Mouse (Mus musculus): ENCODE data around the gene Dgka. TPM values are rescaled to one million over a fixed set of nuclear protein-coding genes. Genes with fewer than 3 reads are reported as not detected.
A peak's percentile ranks its signal among the peaks of the same experiment; 100 is the strongest.

Gene Dgka
- polyA plus RNA-seq, 1 experiment = 24.5 TPM

DNA sequence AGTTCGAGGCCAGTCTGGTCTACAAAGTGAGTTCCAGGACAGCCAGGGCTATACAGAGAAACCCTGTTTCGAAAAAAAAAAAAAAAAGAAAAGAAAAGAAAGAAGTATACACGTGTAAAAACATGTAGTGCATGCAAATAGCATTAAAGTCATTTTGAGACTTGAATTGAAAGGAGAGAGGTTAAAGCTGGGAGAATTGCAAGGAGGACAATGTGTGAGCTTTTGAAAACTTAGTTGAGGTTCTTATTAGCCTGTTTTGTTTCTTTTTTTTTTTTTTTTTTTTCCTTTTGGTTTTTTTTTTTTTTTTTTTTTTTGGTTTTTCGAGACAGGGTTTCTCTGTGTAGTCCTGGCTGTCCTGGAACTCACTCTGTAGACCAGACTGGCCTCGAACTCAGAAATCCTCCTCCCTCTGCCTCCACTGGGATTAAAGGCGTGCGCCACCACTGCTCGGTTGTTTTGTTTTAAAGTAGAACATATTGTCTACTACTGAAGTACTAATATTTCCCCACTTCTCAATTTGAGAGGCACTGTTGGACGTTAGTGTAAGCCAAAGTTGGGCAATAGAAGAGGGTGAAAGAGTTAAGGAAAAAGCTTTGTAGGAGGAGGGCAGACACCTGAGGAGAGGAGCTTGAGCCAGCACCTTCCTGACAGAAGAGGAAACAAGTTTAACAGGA, 2.5 kb upstream of the Dgka start:
- 48% methylated on average over 9 of the region's 9 CpGs for WGBS
- peak overlapping the region; percentile 92 for H3K27ac ChIP-seq (ENCODE audit: insufficient read depth, low read depth, low read length)
- no peak for DNase-seq
- peaks cover 11% of the 10 kb centered on the region; the same call in 1 of the 2 replicates for H3K4me1 ChIP-seq (ENCODE audit: control insufficient read depth, insufficient read depth, low read length)
- H3K27me3 ChIP-seq (replicated peaks; ENCODE audit: control insufficient read depth, insufficient read depth, low read length) = no peaks in the 10 kb centered on the region
- H3K4me3 ChIP-seq (ENCODE audit: insufficient read depth, low read depth, low read length) = peak overlapping the region; percentile 79
- TF ChIP-seq POLR2A (IDR thresholded peaks at IDR 0.05; ENCODE audit: low read depth, low read length) = no peak
- TF ChIP-seq CTCF (conservative IDR thresholded peaks at IDR 0.05; ENCODE audit: insufficient read depth, insufficient read length, low read depth, low read length) = no peak
- no peaks in the 10 kb centered on the region for H3K36me3 ChIP-seq (ENCODE audit: control insufficient read depth, insufficient read depth, low read length)

- 88% methylated on average over 10 of the region's 10 CpGs for WGBS
- no peaks in the 10 kb centered on the region for H3K27me3 ChIP-seq (replicated peaks; ENCODE audit: control insufficient read depth, insufficient read depth, low read length)
- peak; percentile 17 for DNase-seq
- H3K36me3 ChIP-seq (ENCODE audit: control insufficient read depth, insufficient read depth, low read length) = no peaks in the 10 kb centered on the region
- TF ChIP-seq POLR2A (IDR thresholded peaks at IDR 0.05; ENCODE audit: low read depth, low read length) = no peak
- no peak for TF ChIP-seq CTCF (conservative IDR thresholded peaks at IDR 0.05; ENCODE audit: insufficient read depth, insufficient read length, low read depth, low read length)
- peaks cover 11% of the 10 kb centered on the region; the same call in 1 of the 2 replicates for H3K4me1 ChIP-seq (ENCODE audit: control insufficient read depth, insufficient read depth, low read length)
- no peak overlapping the region for H3K4me3 ChIP-seq (ENCODE audit: insufficient read depth, low read depth, low read length)
- H3K27ac ChIP-seq (ENCODE audit: insufficient read depth, low read depth, low read length) = no peak overlapping the region
Observed at GRCm38 (mm10) chr10:128745946-128746613, 1.4 kb upstream of the Dgka start.

- H3K4me3 ChIP-seq (ENCODE audit: insufficient read depth, low read depth, low read length) = peak overlapping the region; percentile 77
- peaks cover 9% of the 10 kb centered on the region; the same call in 1 of the 2 replicates for H3K4me1 ChIP-seq (ENCODE audit: control insufficient read depth, insufficient read depth, low read length)
- H3K36me3 ChIP-seq (ENCODE audit: control insufficient read depth, insufficient read depth, low read length) = no peaks in the 10 kb centered on the region
- DNase-seq = peak; percentile 77
- TF ChIP-seq CTCF (conservative IDR thresholded peaks at IDR 0.05; ENCODE audit: insufficient read depth, insufficient read length, low read depth, low read length) (no peak), POLR2A (IDR thresholded peaks at IDR 0.05; ENCODE audit: low read depth, low read length) (no peak)
- H3K27ac ChIP-seq (ENCODE audit: insufficient read depth, low read depth, low read length) = peak overlapping the region; percentile 62
- WGBS = 24% methylated on average over 8 of the region's 8 CpGs
- no peaks in the 10 kb centered on the region for H3K27me3 ChIP-seq (replicated peaks; ENCODE audit: control insufficient read depth, insufficient read depth, low read length)
Observed at GRCm38 (mm10) chr10:128744211-128744610, 444 bp downstream of the Dgka start.

DNA sequence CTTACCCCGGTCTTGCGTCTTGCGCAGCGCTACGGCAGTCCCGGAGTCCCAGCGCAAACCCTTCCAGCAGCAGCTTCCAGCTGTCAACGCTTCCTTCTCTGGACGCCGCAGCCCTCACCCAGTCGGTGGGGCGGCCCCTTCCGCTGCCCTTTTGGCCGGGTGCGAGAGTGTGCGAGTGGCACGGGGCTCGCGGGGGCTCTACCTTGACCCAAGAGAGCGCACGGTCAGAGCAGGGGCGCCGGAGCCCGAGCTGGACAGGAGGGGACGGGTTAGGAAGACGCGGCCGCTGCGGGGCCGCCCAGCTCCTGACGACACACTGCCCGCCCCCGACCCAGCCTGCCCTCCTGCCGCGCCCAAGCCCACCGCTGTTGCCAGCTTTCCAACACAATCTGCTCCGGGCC, 864 bp downstream of the Dgka start:
- DNase-seq = peak; percentile 71
- H3K4me1 ChIP-seq (ENCODE audit: control insufficient read depth, insufficient read depth, low read length) = peaks cover 9% of the 10 kb centered on the region; the same call in 1 of the 2 replicates
- TF ChIP-seq CTCF (conservative IDR thresholded peaks at IDR 0.05; ENCODE audit: insufficient read depth, insufficient read length, low read depth, low read length) = no peak
- TF ChIP-seq POLR2A (IDR thresholded peaks at IDR 0.05; ENCODE audit: low read depth, low read length) = no peak
- no peaks in the 10 kb centered on the region for H3K27me3 ChIP-seq (replicated peaks; ENCODE audit: control insufficient read depth, insufficient read depth, low read length)
- H3K4me3 ChIP-seq (ENCODE audit: insufficient read depth, low read depth, low read length) = peak overlapping the region; percentile 77
- WGBS = under 1% methylated on average over 34 of the region's 37 CpGs
- H3K27ac ChIP-seq (ENCODE audit: insufficient read depth, low read depth, low read length) = peak overlapping the region; percentile 62
- no peaks in the 10 kb centered on the region for H3K36me3 ChIP-seq (ENCODE audit: control insufficient read depth, insufficient read depth, low read length)

GRCm38 (mm10) chr10:128743235-128743634, 1.4 kb downstream of the Dgka start:
- Histone ChIP-seq H3K36me3 (ENCODE audit: control insufficient read depth, insufficient read depth, low read length) (no peaks in the 10 kb centered on the region), H3K27me3 (replicated peaks; ENCODE audit: control insufficient read depth, insufficient read depth, low read length) (no peaks in the 10 kb centered on the region), H3K4me1 (ENCODE audit: control insufficient read depth, insufficient read depth, low read length) (peaks cover 9% of the 10 kb centered on the region; the same call in 1 of the 2 replicates), H3K27ac (ENCODE audit: insufficient read depth, low read depth, low read length) (peak overlapping the region; percentile 62), H3K4me3 (ENCODE audit: insufficient read depth, low read depth, low read length) (peak overlapping the region; percentile 77)
- WGBS = 3% methylated on average over 7 of the region's 7 CpGs
- DNase-seq = peak; percentile 7
- no peak for TF ChIP-seq POLR2A (IDR thresholded peaks at IDR 0.05; ENCODE audit: low read depth, low read length)
- TF ChIP-seq CTCF (conservative IDR thresholded peaks at IDR 0.05; ENCODE audit: insufficient read depth, insufficient read length, low read depth, low read length) = no peak

DNA sequence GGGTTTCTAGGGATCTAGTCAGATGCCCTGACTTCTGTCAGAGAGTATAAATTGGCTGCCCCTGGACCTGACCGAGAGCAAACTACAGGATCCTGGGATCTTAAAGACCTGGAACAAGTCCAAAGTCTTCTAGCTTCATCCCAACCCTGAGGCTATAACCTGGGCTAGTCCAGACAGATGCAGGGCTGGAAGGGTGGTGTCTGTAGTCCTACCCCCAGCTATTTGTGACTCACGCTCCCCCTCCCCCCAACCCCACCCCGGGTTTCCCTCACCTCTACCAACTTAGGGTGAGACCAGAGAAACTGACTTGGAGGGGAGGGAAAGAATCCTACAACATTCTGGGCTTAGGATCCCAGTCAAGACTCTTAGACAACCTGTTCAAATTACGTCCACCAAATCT, 2.0 kb downstream of the Dgka start:
- no peak overlapping the region for H3K27ac ChIP-seq (ENCODE audit: insufficient read depth, low read depth, low read length)
- DNase-seq = no peak
- 29% methylated on average over 4 of the region's 4 CpGs for whole genome bisulfite sequencing

DNA sequence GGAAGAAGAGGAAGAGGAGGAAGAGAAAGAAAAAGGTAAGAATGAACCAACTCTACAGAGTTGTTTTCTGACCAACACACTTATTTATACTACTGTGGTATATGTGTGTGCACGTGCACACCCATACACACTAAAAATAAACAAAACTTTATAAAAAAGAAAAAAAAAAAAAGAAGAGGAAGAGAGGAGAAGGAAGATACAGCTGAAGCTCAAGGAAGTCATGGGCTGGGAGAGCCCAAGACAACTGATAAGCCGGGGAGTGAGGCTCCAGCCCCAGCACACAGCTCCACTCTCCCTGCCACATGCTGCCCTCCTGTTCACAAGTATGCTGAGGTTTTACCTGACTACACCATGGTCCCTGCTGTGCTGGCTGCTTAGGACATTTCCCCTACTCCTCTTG, 4.4 kb downstream of the Dgka start:
- H3K36me3 ChIP-seq (ENCODE audit: control insufficient read depth, insufficient read depth, low read length) = no peaks in the 10 kb centered on the region
- no peak for DNase-seq
- TF ChIP-seq CTCF (conservative IDR thresholded peaks at IDR 0.05; ENCODE audit: insufficient read depth, insufficient read length, low read depth, low read length) (no peak), POLR2A (IDR thresholded peaks at IDR 0.05; ENCODE audit: low read depth, low read length) (no peak)
- WGBS = 69% methylated on average over 2 of the region's 2 CpGs
- no peaks in the 10 kb centered on the region for H3K27me3 ChIP-seq (replicated peaks; ENCODE audit: control insufficient read depth, insufficient read depth, low read length)
- peaks cover 8% of the 10 kb centered on the region; the same call in 1 of the 2 replicates for H3K4me1 ChIP-seq (ENCODE audit: control insufficient read depth, insufficient read depth, low read length)
- H3K27ac ChIP-seq (ENCODE audit: insufficient read depth, low read depth, low read length) = no peak overlapping the region
- no peak overlapping the region for H3K4me3 ChIP-seq (ENCODE audit: insufficient read depth, low read depth, low read length)

More for the DNA sequence above, 2.0 kb downstream of the Dgka start:
- peaks cover 9% of the 10 kb centered on the region; the same call in 1 of the 2 replicates for H3K4me1 ChIP-seq (ENCODE audit: control insufficient read depth, insufficient read depth, low read length)
- no peaks in the 10 kb centered on the region for H3K36me3 ChIP-seq (ENCODE audit: control insufficient read depth, insufficient read depth, low read length)
- H3K27me3 ChIP-seq (replicated peaks; ENCODE audit: control insufficient read depth, insufficient read depth, low read length) = no peaks in the 10 kb centered on the region
- no peak for TF ChIP-seq CTCF (conservative IDR thresholded peaks at IDR 0.05; ENCODE audit: insufficient read depth, insufficient read length, low read depth, low read length)
- TF ChIP-seq POLR2A (IDR thresholded peaks at IDR 0.05; ENCODE audit: low read depth, low read length) = no peak
- H3K4me3 ChIP-seq (ENCODE audit: insufficient read depth, low read depth, low read length) = no peak overlapping the region
